Mouse (Mus musculus) bone marrow, adult 2 months (tissue): ENCODE results near the gene Nol9. TPM values are rescaled to one million over a fixed set of nuclear protein-coding genes. Genes with fewer than 3 reads are reported as not detected.
A peak's percentile ranks its signal among the peaks of the same experiment; 100 is the strongest.
"Not testable (repeated sequence)": the region's sequence is repeated elsewhere in the genome, so short reads cannot be mapped to it uniquely, and the experiment has no call there.

Source experiments
- H3K27ac ChIP-seq: fragments of 200-500 bp; 2 replicates; pipeline ENCODE4 v1.5.1; 2012; ENCODE audit warnings: low read depth, mild to moderate bottlenecking, control low read depth, inconsistent platforms, low read length; ENCODE audit not compliant: control insufficient read depth, poor library complexity, insufficient read depth
- H3K4me1 ChIP-seq: fragments of 200-500 bp; 2 replicates; pipeline ENCODE4 v1.6.1; 2011; ENCODE audit warnings: low read length; ENCODE audit not compliant: control insufficient read depth, insufficient read depth
- H3K4me3 ChIP-seq: fragments of 200-500 bp; replicated peaks from 2 replicates; pipeline ENCODE3; 2011; ENCODE audit warnings: mild to moderate bottlenecking, low read depth, low read length, control low read depth; ENCODE audit not compliant: control insufficient read depth
- CTCF ChIP-seq: fragments of 200-500 bp; IDR thresholded peaks from 2 replicates; pipeline ENCODE4 v1.5.1; 2011; ENCODE audit warnings: low read length, control low read depth; ENCODE audit not compliant: control insufficient read depth, insufficient read depth
- POLR2A ChIP-seq: fragments of 200-500 bp; IDR thresholded peaks from 2 replicates; pipeline ENCODE4 v1.6.1; 2011; ENCODE audit warnings: low read depth, mild to moderate bottlenecking, control low read depth, low read length, borderline replicate concordance; ENCODE audit not compliant: control insufficient read depth
- WGBS: fragments of 180-500 bp; shearing (Covaris S2); methylation state at CpG from one replicate; pipeline ENCODE4 v1.1.7; 2018; 5-methylcytosine and 5-hydroxymethylcytosine counted together
- polyA plus RNA-seq: library from polyadenylated mRNA; stranded (reverse); fragments of >200 nt; gene quantifications from 2 replicates; pipeline ENCODE4 v1.2.4, GENCODE M21; 2011; ENCODE audit warnings: low replicate concordance; ENCODE audit not compliant: missing spikeins, insufficient read depth, insufficient read length

Nol9 gene
- polyA plus RNA-seq, 1 experiment = 11.9 TPM

DNA sequence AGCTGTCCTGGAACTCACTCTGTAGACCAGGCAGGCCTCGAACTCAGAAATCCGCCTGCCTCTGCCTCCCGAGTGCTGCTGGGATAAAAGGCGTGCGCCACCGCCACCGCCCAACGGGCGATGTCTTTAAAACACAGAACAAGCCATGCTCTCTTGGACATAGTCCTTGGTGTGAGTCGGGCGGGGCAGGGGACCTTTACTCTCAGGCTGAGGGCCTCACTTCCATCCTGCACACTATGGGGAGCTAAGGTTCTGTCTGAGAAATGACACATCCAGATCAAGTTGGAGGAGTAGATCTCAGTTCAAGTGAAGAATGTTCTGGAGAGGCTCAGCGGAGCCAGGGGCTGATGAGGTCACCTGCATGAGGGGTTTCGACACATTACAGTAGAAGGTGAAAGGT is 6.2 kb upstream of the Nol9 start:
- 90% methylated on average over 13 of the region's 13 CpGs for WGBS
- TF ChIP-seq CTCF = no peak
- no peak for TF ChIP-seq POLR2A
- no peaks in the 10 kb centered on the region; the same call in 1 of the 2 replicates for H3K4me1 ChIP-seq
- H3K27ac ChIP-seq = no peak overlapping the region
- H3K4me3 ChIP-seq = no peak overlapping the region

DNA sequence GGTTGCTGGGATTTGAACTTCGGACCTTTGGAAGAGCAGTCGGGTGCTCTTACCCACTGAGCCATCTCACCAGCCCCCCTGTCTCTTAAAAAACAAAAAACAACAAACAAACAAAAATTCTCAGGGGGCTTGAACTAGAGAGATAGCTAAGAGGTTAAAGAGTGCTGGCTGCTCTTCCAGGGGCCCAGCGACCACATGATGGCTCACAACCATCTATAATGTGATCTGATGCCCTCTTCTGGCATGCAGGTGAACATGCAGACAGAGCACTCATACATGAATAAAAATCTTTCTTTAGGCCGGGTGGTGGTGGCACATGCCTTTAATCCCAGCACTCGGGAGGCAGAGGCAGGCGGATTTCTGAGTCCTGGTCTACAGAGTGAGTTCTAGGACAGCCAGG is 2.7 kb upstream of the Nol9 start:
- 82% methylated on average over 6 of the region's 6 CpGs for WGBS
- not testable (repeated sequence) for H3K4me3 ChIP-seq, H3K4me1 ChIP-seq, H3K27ac ChIP-seq

DNA sequence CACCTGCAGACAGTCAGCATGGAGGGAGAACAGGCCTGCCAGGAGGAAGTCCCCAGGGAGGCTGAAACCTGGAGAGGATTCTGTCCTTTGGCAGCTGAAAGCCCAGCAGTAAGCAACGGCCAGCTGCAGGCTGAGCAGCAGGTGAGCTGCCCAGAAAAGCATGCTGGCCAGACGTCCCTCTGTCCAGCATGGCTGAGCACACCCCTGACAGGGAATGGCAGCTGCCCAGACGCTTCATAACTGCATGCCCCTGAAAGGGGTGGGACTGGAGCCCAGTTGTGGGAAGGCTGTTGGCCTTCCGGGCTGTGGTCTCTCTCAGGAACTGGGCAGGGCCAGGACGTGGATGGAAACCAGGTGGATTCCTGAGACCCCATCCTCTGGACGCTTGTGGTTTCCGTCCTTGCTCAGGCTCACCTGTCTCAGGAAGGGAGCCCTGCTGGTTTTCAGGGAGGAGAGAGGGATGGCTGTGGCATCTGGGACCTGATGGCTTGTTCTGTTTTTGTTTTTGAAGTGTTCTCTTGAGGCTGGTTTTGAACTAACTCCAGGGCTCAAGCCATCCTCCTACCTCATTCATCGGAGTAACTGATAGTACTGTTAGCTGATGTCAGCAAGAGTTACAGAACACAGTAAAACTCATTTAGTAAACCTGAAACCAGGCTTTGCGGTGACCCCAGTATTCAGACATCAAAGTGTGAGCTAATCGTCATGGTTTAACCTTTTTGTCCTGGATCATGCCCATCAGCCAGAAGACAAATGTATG is 716 bp upstream of the Nol9 start, which contains the start of gene Tas1r1:
Tas1r1 (minus strand) TSS at position 344 of the 760 bp plus-strand sequence.
- 19% methylated on average over 10 of the region's 10 CpGs for WGBS
- Histone ChIP-seq H3K27ac (peak within 1 kb of the TSS; percentile 49; the same call in 1 of the 2 replicates), H3K4me3 (peak within 1 kb of the TSS; percentile 86), H3K4me1 (peaks cover 3% of the 10 kb centered on the region; the same call in 1 of the 2 replicates)
- TF ChIP-seq POLR2A (no peak), CTCF (no peak)

DNA sequence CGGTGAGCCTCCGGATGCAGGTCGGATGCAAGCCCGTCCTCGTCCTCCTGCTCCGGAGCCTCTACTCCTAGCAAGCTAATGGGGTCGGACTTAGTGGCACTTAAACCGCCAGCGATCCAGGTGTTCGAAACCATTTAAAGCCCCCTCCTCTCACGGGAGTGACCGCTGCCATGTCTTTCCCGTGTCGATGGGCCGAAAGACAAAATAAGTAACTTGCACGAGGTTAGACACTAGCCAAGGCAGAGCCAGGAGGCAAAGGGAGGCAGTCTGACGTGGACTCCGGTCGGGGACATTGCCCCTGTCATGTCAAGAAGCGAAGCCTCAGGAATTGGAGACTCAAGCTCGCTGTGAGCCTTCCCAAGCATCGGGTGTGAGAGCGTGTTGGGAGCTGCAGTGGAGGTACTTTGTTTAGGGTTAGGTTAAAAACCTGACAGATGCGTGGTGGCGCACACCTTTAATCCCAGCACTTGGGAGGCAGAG is 750 bp downstream of the Nol9 start:
- Histone ChIP-seq H3K27ac (no peak overlapping the region), H3K4me3 (peak overlapping the region; percentile 86), H3K4me1 (peaks cover 3% of the 10 kb centered on the region; the same call in 1 of the 2 replicates)
- 3% methylated on average over 25 of the region's 25 CpGs for WGBS
- TF ChIP-seq POLR2A (no peak), CTCF (no peak)

DNA sequence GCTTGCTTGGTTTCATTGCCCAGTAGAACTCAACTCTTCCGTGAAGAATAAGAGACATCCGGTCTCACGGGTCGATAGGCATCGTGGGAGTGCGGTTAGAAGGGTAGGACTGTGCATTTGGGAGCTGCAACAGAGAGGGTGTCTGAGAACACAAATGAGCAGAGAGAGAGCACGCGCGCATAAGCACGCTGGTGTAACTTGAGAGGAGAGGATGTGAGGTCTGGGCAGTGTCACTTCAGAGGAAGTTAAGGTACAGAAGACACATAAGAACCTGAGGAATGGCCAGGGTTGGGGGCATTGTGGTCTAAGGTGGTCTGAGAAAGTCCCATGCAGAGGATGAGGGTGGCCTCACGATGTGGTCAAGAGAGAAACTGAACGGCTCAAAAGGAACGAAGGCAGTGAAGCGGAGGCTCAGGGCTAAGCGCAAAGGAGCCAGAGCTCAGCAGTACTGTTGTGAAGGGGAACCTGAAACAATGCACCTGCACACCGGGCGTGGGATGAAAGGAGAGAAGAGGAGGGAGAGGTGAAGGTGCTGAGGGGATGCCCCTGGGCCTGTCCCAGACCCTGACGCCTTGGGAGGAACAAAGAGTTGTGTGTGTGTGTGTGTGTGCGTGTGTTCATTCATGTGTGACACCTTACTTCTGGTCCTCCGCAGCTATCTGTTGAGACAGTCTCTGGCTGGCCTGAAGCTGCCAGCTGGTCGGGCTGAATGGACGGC is 3.0 kb downstream of the Nol9 start:
- TF ChIP-seq CTCF = no peak; the same call in 1 of the 2 replicates
- TF ChIP-seq POLR2A = no peak
- Histone ChIP-seq H3K4me3 (no peak overlapping the region), H3K27ac (no peak overlapping the region), H3K4me1 (peaks cover 3% of the 10 kb centered on the region; the same call in 1 of the 2 replicates)
- WGBS = 92% methylated on average over 22 of the region's 22 CpGs

DNA sequence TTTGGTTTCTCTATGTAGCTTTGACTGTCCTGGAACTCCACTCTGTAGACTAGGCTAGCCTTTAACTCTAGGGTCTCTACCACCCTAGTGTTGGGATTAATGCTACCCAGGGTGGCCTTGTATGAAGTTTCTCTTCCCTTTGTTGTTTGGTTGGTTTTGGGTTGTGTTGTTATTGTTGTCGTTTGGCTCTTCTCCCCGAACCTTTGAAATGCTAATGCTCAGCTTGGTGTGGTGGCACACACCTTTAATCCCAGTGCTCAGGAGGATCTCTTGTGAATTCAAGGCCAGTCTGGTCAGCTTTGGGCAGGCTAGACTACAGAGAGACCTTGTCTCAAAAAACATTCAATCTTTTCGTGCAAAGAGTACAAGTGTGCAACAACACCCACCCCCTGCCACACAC is 4.0 kb downstream of the Nol9 start:
- H3K27ac ChIP-seq = no peak overlapping the region
- peaks cover 3% of the 10 kb centered on the region; the same call in 1 of the 2 replicates for H3K4me1 ChIP-seq
- WGBS = 89% methylated on average over 3 of the region's 3 CpGs
- H3K4me3 ChIP-seq = no peak overlapping the region
- TF ChIP-seq CTCF (no peak), POLR2A (no peak)

DNA sequence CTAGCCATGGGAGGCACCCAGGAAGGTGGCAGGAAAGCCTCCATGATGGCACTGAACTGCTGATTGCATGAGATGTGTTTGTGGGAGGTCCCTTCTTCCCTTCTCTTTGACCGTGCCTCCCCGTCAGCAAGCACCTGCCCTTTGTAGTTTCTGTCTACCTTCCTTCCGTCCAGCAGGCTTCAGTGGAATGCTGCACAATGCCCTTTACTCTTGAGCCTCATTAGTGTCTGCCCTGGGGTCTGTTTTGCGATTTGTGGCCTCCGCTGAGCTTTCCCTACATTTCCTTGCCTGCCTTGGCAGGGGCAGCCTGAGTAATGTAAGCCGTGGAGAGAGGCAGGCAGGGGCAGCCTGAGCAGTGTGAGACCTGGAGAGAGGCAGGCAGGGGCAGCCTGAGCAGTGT is 5.5 kb downstream of the Nol9 start:
- TF ChIP-seq POLR2A (no peak), CTCF (no peak)
- 87% methylated on average over 6 of the region's 6 CpGs for WGBS

DNA sequence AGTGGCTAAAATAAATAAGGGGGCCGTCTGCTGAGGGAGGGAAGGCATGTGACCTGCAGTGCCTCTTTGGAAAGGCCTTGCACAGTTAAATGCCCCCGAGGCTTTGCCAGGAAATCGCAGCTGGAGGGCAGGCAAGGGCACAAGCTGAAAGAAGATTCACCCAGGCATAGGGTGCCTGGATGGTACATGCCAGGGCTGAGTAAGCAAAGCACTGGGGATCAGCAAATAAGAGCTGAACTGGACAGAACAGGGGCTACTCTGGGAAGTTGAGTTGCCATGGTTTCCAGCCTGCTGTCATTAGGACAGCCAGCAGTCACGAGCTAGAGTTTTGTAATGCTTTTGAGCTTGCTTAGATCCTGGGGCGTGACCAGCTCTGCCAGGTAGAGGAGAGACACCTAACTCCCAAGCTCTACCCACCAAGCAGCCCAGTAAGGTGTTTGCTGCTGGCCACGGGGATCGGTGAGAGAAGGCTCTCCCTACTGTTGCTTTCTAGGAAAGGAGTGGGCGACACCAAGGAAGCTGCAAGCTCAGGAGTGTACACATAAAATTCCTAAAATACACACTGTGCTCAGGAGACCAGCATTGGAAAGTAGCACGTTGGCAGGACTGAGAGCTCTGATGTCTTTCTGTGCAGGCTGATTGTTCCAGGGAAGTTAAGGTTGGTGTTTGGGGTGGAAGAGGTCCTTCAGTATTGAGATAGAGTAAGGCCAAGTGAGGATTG is 23.4 kb downstream of the Nol9 start:
- WGBS = 77% methylated on average over 9 of the region's 9 CpGs
- Histone ChIP-seq H3K27ac (no peak overlapping the region), H3K4me3 (no peak overlapping the region), H3K4me1 (no peaks in the 10 kb centered on the region)
- no peak for TF ChIP-seq POLR2A
- no peak for TF ChIP-seq CTCF

More for the DNA sequence above, 5.5 kb downstream of the Nol9 start:
- no peak overlapping the region for H3K4me3 ChIP-seq
- 0 out of 2 replicates have a peak, but pooled peaks cover 3% of the 10 kb centered on the region for H3K4me1 ChIP-seq
- no peak overlapping the region for H3K27ac ChIP-seq
